Mouse (Mus musculus) lung, embryonic 14.5 days (tissue): ENCODE results near the gene Gm19965. TPM values are rescaled to one million over a fixed set of nuclear protein-coding genes. Genes with fewer than 3 reads are reported as not detected.

Source experiments
- ATAC-seq: fragments of 200-750 bp; cut with Nextera tagmentation; 2 replicates; pipeline ENCODE4 v1.8.0; 2017; ENCODE audit warnings: mild to moderate bottlenecking, moderate TSS enrichment, moderate library complexity; ENCODE audit not compliant: insufficient read depth
- DNase-seq: peaks from one replicate; pipeline ENCODE4 v3.0.0-alpha.2; 2015
- H3K27ac ChIP-seq: fragments of 300-500 bp; sonication (generic); 2 replicates; pipeline ENCODE4 v1.5.1; 2014; ENCODE audit warnings: low read depth, mild to moderate bottlenecking, moderate library complexity
- H3K27me3 ChIP-seq: fragments of 300-500 bp; sonication (generic); 2 replicates; pipeline ENCODE4 v1.6.1; 2014; ENCODE audit warnings: low read length, control low read depth; ENCODE audit not compliant: insufficient read depth
- H3K36me3 ChIP-seq: fragments of 300-500 bp; sonication (generic); 2 replicates; pipeline ENCODE4 v1.6.1; 2014; ENCODE audit warnings: control low read depth; ENCODE audit not compliant: insufficient read depth
- H3K4me1 ChIP-seq: fragments of 300-500 bp; sonication (generic); 2 replicates; pipeline ENCODE4 v1.6.1; 2014; ENCODE audit warnings: antibody characterized with exemption, control low read depth; ENCODE audit not compliant: insufficient read depth
- H3K4me2 ChIP-seq: fragments of 300-500 bp; sonication (generic); 2 replicates; pipeline ENCODE4 v1.6.1; 2014; ENCODE audit warnings: mild to moderate bottlenecking
- H3K4me3 ChIP-seq: fragments of 300-500 bp; sonication (generic); 2 replicates; pipeline ENCODE4 v1.5.1; 2014; ENCODE audit warnings: low read depth, low read length
- H3K9ac ChIP-seq: fragments of 300-500 bp; sonication (generic); 2 replicates; pipeline ENCODE4 v1.6.1; 2014
- H3K9me3 ChIP-seq: fragments of 300-500 bp; sonication (generic); 2 replicates; pipeline ENCODE4 v1.6.1; 2016; ENCODE audit warnings: low read depth, low read length, control low read depth
- CTCF ChIP-seq: IDR thresholded peaks from 2 replicates; pipeline ENCODE4 v1.5.1; 2016; ENCODE audit warnings: antibody characterized with exemption, low read depth
- WGBS: fragments of 180-500 bp; shearing (Covaris S2); extraction: QIAGEN DNeasy Blood & Tissue Kit; methylation state at CpG from one replicate; pipeline ENCODE4 v1.1.7; 2014; 5-methylcytosine and 5-hydroxymethylcytosine counted together
- polyA plus RNA-seq: library from polyadenylated mRNA; unstranded; fragments of >200 nt; fragmentation: Nextera tagmentation; extraction: Ambion mirVana; gene quantifications from 2 replicates; pipeline ENCODE4 v1.2.1, GENCODE M21; 2014

The Gm19965 gene
- polyA plus RNA-seq, result not detected in 2 replicates

DNA sequence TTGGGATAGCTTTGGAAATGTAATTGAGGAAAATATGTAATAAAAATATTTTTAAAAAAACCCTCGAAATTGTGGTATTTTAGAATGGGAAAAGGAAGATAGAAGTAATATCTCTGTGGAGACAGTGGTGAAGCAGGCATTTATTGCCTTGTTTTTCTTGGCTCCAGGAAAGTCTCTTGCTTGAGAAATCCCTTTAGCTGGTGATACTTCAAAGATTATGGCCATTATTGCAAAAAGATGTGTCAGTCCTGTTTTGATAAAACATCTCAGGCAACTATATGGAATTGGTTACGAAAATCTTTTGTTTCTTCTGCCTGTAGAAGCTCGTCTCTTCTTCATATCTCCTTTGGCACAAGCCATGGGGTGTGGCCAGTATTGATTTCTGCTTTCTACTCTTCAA is at the start of gene Gm19965:
Gm19965 (plus strand) TSS at position 301 of the 400 bp plus-strand sequence.
- 70% methylated on average over 3 of the region's 3 CpGs for WGBS
- H3K4me2 ChIP-seq, result no peak within 1 kb of the TSS
- H3K27me3 ChIP-seq, result no peaks in the 10 kb centered on the region
- H3K27ac ChIP-seq, result no peak within 1 kb of the TSS
- TF ChIP-seq CTCF, result no peak
- ATAC-seq (no peak), DNase-seq (no peak)
- no peaks in the 10 kb centered on the region for H3K4me1 ChIP-seq
- H3K36me3 ChIP-seq, result no peaks in the 10 kb centered on the region
- H3K4me3 ChIP-seq, result no peak within 1 kb of the TSS
- H3K9me3 ChIP-seq, result no peaks in the 10 kb centered on the region
- H3K9ac ChIP-seq, result no peak within 1 kb of the TSS

GRCm38 (mm10) chr1:116782471-116782989 is 20.3 kb upstream of the Gm19965 start:
- Histone ChIP-seq H3K4me2 (no peak overlapping the region), H3K27ac (no peak overlapping the region), H3K27me3 (no peaks in the 10 kb centered on the region), H3K9me3 (no peaks in the 10 kb centered on the region), H3K4me1 (no peaks in the 10 kb centered on the region), H3K36me3 (no peaks in the 10 kb centered on the region), H3K4me3 (no peak overlapping the region), H3K9ac (no peak overlapping the region)
- DNase-seq, result no peak
- 92% methylated on average over 8 of the region's 8 CpGs for WGBS
- TF ChIP-seq CTCF, result no peak
- no peak for ATAC-seq
